Comparison of ENCODE assay signal across 8 mouse cellular contexts in the genomic region with DNA sequence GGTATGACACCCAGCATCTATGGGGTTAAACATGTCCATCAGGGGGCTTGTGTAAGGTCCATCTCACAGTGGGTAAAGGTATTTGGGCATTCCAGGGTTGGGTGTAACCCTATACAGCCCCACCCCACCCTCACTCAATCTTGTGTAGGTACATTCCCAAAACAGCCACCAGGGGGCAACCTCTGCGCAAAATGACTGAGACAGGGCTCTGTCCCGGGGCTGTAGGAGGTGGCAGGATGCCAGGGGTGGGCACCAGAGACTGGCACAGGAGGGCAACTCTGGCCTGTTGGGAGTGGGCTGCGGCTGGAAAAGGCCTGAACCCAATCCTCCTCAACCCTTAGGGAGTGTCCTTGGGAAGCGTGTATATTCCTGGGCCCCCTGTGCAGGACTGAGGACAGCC. TPM values are rescaled to one million over a fixed set of nuclear protein-coding genes. Genes with fewer than 3 reads are reported as not detected.
DNase-seq lines count a peak whose midpoint lies in the region; ATAC-seq and TF ChIP-seq lines count a peak whose summit lies in the region.

No protein-coding gene starts in this region.

- WGBS in hindbrain, postnatal 0 days = 10% methylated on average over 4 of the region's 4 CpGs

- no peak overlapping the region for H3K9ac ChIP-seq in hindbrain, postnatal 0 days (replicated peaks; ENCODE audit: low read length)

- peak; percentile 57 for DNase-seq in ovary, postnatal 14 days (ENCODE audit: low spot score)
- no peak for DNase-seq in ovary, postnatal 10 days (ENCODE audit: low spot score)
- DNase-seq in adrenal gland, postnatal 36 days = peak; percentile 62 to 78
- DNase-seq in hindbrain, postnatal 0 days (ENCODE audit: low spot score) = peak; percentile 72
- peak; percentile 70 for DNase-seq in liver
- DNase-seq in monocyte, adult 2 months (ENCODE audit: low read depth in 1 of 2, low spot score in 2 of 2) = peak; percentile 27 to 69
- DNase-seq in thymus, adult 18-20 months = peak; percentile 53 to 64

- H3K36me3 ChIP-seq in hindbrain, postnatal 0 days (ENCODE audit: insufficient read depth, low read length) = no peaks in the 10 kb centered on the region

- TF ChIP-seq CTCF in hindbrain, postnatal 0 days (IDR thresholded peaks at IDR 0.05; ENCODE audit: low read depth) = peak; percentile 84

- H3K4me1 ChIP-seq in hindbrain, postnatal 0 days (ENCODE audit: insufficient read depth, low read length) = peaks cover 10% of the 10 kb centered on the region

- ATAC-seq in erythroblast, adult 5-6 weeks (replicated peaks; ENCODE audit: low FRiP score, poor library complexity, severe bottlenecking) = peak; percentile 69
- ATAC-seq in hindbrain, postnatal 0 days = peak; percentile 44; the same call in 1 of the 2 replicates

- no peak overlapping the region for H3K4me2 ChIP-seq in hindbrain, postnatal 0 days (ENCODE audit: low read depth, low read length)

- H3K9me3 ChIP-seq in hindbrain, postnatal 0 days (ENCODE audit: low read length) = no peaks in the 10 kb centered on the region

- 0 out of 2 replicates have a peak, but pooled peaks cover 4% of the 10 kb centered on the region for H3K27me3 ChIP-seq in hindbrain, postnatal 0 days (ENCODE audit: insufficient read depth, low read length)

- H3K4me3 ChIP-seq in hindbrain, postnatal 0 days (ENCODE audit: low read length) = no peak overlapping the region

- no peak overlapping the region for H3K27ac ChIP-seq in hindbrain, postnatal 0 days

RNA-seq across cellular contexts. Expression of a gene that starts 2.0 kb away (rescaled TPM):
- 1 to 10 TPM; 7.5 to 7.7 TPM for total RNA-seq in adrenal gland, postnatal 36 days (2021)
- total RNA-seq in erythroblast, adult 5-6 weeks (2015; ENCODE audit: low replicate concordance) = not detected in 2 replicates
- 0.09 TPM in 1 of 2 replicates, not detected in the other for total RNA-seq in erythroblast, adult 5-6 weeks (2017; ENCODE audit: low replicate concordance)
- 7.7 and 12.1 TPM in 2 replicates for total RNA-seq in hindbrain, postnatal 0 days (2014; rRNA removed)
- polyA plus RNA-seq in hindbrain, postnatal 0 days (2015; fragmentation: Nextera tagmentation; extraction: Ambion mirVana) = 3.3 and 3.6 TPM in 2 replicates

RNA-seq across cellular contexts. Expression of a gene that starts 8.3 kb away (rescaled TPM):
- total RNA-seq in adrenal gland, postnatal 36 days (2021) = 10 to 100 TPM; 10.0 to 12.0 TPM
- not detected in 2 replicates for total RNA-seq in erythroblast, adult 5-6 weeks (2015; ENCODE audit: low replicate concordance)
- total RNA-seq in erythroblast, adult 5-6 weeks (2017; ENCODE audit: low replicate concordance) = 0.42 TPM in 1 of 2 replicates, not detected in the other
- total RNA-seq in hindbrain, postnatal 0 days (2014; rRNA removed) = 16.7 and 16.9 TPM in 2 replicates
- polyA plus RNA-seq in hindbrain, postnatal 0 days (2015; fragmentation: Nextera tagmentation; extraction: Ambion mirVana) = 20.3 and 21.0 TPM in 2 replicates

RNA-seq across cellular contexts. Expression of a gene that starts 28.7 kb away (rescaled TPM):
- 10 to 100 TPM; 14.7 to 19.5 TPM for total RNA-seq in adrenal gland, postnatal 36 days (2021)
- total RNA-seq in erythroblast, adult 5-6 weeks (2015; ENCODE audit: low replicate concordance) = 28.8 and 35.5 TPM in 2 replicates
- 22.1 and 29.7 TPM in 2 replicates for total RNA-seq in erythroblast, adult 5-6 weeks (2017; ENCODE audit: low replicate concordance)
- total RNA-seq in hindbrain, postnatal 0 days (2014; rRNA removed) = 27.9 and 28.6 TPM in 2 replicates
- 23.6 and 25.2 TPM in 2 replicates for polyA plus RNA-seq in hindbrain, postnatal 0 days (2015; fragmentation: Nextera tagmentation; extraction: Ambion mirVana)

RNA-seq across cellular contexts. Expression of a gene that starts 40.0 kb away (rescaled TPM):
- 10 to 100 TPM in 1 of 2 experiments, 1 to 10 TPM in 1; 7.5 to 11.9 TPM for total RNA-seq in adrenal gland, postnatal 36 days (2021)
- 31.9 and 42.8 TPM in 2 replicates for total RNA-seq in erythroblast, adult 5-6 weeks (2015; ENCODE audit: low replicate concordance)
- total RNA-seq in erythroblast, adult 5-6 weeks (2017; ENCODE audit: low replicate concordance) = 14.6 and 26.6 TPM in 2 replicates
- 10.5 and 14.5 TPM in 2 replicates for total RNA-seq in hindbrain, postnatal 0 days (2014; rRNA removed)
- polyA plus RNA-seq in hindbrain, postnatal 0 days (2015; fragmentation: Nextera tagmentation; extraction: Ambion mirVana) = 9.4 and 10.8 TPM in 2 replicates

Comparison
In these comparisons a context has a peak if more than half of its experiments do, and no peak if none do; other contexts are left out.
1. RNA of a gene that starts 8.3 kb away (total RNA-seq): 16.7 to 16.9 TPM in hindbrain, postnatal 0 days and 10.0 to 12.0 TPM in adrenal gland, postnatal 36 days; 0.42 TPM in erythroblast, adult 5-6 weeks; every median in the first group is over 4 times any median in the second.